Mouse (Mus musculus) cerebellum, adult 9-10 months (tissue): ENCODE measurements around the gene Tbc1d17.
"Not testable (repeated sequence)": the region's sequence is repeated elsewhere in the genome, so short reads cannot be mapped to it uniquely, and the experiment has no call there.

Source experiments
- DNase-seq: peaks from one replicate; pipeline ENCODE4 v3.0.0; 2022

Tbc1d17 gene

GRCm38 (mm10) chr7:44848561-44849415 is at the start of gene Tbc1d17, which contains the start of gene Akt1s1:
TSS of gene Tbc1d17 (minus strand) at chr7:44849079.
TSS of gene Akt1s1 (plus strand) at chr7:44848991.
- DNase-seq = peak; percentile 100

DNA sequence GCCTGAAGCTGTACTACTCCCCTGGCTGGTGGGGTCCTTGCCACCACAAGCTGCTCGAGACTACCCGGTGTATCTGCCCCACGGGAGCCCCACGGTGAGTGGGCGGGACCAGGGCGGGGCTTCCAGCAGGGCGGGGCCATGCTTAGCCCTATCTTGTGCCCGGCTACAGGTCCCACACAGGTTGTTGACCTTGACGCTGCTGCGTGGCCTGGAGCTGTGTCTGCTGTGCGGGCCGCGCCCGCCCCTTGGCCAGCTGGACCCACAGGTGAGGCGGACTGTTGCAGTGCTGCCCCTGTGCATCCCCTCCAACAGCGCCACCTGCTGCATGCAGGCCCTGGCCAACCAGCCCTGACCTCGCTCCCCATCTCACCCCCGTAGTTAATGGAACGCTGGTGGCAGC is 49.7 kb upstream of the Tbc1d17 start:
- DNase-seq = peak; percentile 68

DNA sequence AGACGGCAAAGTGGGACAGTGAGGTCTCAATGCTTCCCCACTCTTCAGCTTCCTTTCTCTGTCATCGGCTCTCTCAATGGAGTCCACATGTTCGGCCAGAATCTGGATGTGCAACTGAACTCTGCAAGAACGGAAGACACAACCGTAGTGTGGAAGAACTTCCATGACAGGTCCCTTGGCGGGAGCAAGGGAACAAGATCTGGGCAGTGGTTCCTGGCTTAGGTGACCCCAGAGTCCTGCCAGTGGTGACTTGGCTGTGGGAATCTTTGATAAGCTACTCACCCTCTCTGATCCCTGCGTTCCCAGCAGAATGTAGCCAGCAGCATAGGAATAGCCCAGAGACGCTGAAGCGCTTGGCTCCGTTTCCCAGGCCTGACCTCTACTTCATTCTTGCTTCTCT is 47.6 kb upstream of the Tbc1d17 start:
- DNase-seq = no peak

- DNase-seq = peak; percentile 95
These were observed 46.9 kb upstream of the Tbc1d17 start, which contains the start of gene Fuz for GRCm38 (mm10) chr7:44895593-44896434. TSS of gene Fuz (plus strand) at chr7:44896079.

DNA sequence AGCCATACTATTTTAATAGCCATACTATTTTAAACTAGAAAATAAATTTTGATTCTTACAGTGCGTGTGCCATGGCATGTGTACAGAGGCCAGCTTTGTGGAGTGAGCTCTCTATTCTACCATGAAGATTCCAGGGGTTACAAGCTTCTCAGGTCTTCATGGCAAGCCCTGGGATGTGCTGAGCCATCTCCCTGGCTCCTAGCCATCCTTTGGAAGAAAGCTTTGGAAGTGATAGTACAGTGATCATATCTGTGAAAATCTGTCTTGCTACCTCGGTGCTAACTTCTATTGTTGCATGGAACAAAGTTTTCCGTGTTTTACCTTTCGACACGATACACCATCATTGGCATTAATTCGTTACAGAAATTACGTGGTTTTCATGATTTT is 46.3 kb upstream of the Tbc1d17 start:
- DNase-seq = no peak

- DNase-seq = no peak
These were observed 45.3 kb upstream of the Tbc1d17 start for GRCm38 (mm10) chr7:44894175-44894574.

DNA sequence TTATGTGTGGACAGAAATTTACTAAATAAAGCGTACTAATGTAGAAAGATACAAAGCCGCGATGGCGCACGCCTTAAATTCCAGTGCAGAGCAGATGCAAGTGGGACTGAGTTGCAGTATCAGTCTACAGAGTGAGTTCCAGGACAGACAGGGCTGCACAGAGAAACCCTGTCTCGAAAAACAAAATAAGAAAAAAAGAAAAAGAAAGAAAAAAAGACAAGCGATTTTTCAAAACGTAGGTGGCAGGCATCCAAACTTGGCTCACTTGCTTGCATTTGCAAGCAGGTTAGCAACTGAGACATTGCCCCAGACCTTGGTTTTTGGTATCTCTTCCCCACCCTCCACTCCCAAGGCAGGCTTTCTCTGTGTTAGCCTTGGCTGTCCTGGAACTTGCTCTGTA is 44.3 kb upstream of the Tbc1d17 start:
- DNase-seq = no peak

DNA sequence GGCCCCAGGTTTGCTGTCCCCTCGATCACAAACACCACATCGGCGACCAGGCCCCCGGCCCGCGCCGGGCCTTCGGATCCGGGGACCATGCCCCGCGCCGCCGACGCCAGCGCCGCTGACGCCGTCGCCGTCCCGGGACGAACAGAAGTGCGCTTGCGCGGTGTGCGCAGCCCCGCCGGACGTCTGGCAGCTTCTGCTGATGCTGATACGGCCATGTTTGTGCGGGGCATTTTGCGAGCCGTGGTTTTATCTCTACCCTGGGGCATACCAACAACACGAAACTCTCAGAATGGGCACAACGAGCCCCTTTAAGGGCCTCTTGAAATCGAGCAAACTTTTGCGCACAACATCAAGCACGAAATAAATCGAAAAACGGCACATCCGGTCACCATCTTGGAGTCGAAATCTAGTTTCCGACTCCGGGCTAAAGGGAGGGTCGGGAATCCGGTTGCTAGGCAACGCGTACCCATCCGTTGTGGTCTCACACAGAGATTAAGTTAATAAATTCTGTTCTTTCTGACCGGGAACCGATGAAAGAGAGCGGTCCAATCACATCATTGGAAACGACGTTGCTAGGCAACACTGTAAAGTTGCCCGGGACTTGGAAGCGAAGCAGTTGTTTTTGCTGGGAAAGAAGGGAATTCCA is 43.5 kb upstream of the Tbc1d17 start, which contains the start of gene Med25:
Gene Med25, minus strand, starts transcription at position 437 of the 646 bp plus-strand sequence.
- peak; percentile 94 for DNase-seq

DNA sequence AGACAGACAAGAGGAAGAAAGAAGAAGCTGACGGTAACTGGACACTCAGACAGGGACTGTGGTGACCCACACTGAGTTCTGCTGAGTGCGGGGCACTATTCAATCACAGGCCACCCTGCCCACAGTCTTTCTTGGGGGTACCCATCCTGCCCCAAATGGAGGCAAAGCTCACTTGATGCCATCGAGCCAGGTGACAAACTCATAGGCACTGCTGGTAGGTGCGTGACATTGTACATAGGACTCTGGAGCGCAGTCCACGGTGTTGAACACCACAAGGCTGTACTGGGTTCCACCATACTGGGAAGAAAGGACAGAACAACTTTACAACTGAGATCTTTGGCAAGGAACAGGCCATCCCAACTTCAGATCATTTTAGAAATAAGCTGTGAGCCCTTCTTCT is 42.7 kb upstream of the Tbc1d17 start:
- DNase-seq = no peak

DNA sequence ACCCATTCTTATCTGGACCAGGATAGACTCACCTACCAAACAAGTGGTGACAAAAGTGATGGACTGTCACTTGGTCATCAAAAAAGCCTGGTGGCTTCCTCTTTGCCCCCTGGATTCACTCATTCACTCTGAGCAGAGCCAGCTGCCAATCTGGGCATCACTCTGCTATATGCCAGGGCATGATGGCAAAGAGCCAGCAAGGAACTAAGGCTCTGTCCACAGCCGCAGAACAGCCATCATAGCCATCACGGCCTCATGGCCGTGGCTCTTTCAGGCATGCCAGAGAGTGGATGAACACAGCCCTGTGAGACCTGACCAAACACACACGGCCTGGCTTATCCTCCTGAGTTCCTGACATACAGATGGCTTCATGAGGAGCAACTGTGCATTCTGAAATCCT is 41.9 kb upstream of the Tbc1d17 start:
- no peak for DNase-seq

GRCm38 (mm10) chr7:44890180-44890579 is 41.3 kb upstream of the Tbc1d17 start:
- DNase-seq = no peak

- no peak for DNase-seq
These were observed 39.6 kb upstream of the Tbc1d17 start for GRCm38 (mm10) chr7:44888256-44889105.

DNA sequence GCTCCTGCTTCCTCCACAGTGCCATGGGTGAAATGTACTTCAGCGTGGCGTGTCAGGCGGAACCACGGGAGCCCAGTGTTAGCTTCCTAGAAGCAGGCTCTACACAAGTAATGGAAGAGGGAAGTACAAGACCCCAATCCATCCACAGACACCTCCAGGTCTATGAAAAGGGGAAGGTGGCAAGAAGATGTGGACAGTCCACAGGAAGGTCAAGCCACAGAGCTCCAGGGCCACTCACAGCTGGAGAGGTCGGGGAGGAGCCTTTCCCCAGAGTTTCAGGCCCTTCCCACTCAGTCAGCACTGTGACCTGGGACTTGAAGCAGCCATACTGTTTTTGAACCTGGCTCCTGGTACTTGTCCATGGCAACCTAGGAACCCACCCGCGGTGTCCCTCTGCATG is 38.1 kb upstream of the Tbc1d17 start:
- DNase-seq = no peak

- DNase-seq = no peak
These were observed 35.8 kb upstream of the Tbc1d17 start for GRCm38 (mm10) chr7:44884637-44885036.

- no peak for DNase-seq
These were observed 34.2 kb upstream of the Tbc1d17 start for GRCm38 (mm10) chr7:44883036-44883435.

- DNase-seq = no peak
These were observed 29.0 kb upstream of the Tbc1d17 start for GRCm38 (mm10) chr7:44877833-44878232.

GRCm38 (mm10) chr7:44871774-44872173 is 22.9 kb upstream of the Tbc1d17 start:
- DNase-seq = not testable (repeated sequence)

- DNase-seq = peak; percentile 54
These were observed 22.3 kb upstream of the Tbc1d17 start for GRCm38 (mm10) chr7:44871181-44871580.

- DNase-seq = peak; percentile 70
These were observed 21.7 kb upstream of the Tbc1d17 start for GRCm38 (mm10) chr7:44870614-44871013.

DNA sequence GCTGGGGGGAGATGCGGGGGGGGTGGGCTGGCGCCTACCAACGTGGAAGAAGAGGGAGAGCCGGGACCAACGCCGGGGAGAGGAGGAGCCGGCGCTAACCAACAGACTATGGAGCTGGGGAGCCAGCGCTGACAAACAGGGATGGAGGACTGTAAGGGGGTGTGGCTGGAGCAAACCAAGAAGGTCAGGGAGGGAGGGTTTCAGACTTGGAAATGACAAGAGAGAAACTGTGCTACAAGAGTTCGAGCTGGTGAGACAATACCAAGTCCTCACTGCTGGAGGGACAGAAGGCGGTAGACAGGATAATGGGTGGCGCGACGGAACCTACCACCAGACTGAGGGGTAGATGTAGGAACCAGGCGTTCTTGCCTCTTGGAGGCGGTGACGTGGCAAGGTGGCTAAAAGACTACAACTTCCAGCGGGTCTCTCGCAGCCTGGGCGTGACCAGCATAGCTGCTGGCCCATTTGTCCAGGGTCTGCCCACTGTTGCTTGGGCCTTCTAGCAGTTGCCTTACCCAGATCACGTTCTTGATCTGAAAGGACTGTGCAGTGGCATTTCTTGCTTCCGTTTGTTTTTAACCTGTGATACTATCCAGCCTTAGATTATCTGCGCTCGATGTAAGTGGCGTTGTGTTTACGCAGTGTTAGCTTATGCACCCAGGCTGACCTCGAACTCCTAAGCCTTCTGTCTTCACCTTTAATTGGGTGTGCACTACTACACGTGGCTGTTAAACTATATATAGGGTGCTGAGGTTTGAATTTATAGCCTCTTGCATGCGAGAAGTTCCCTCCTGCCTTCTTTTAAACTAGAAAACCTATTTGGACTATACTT is 21.0 kb upstream of the Tbc1d17 start, which contains the start of gene Ptov1:
Gene Ptov1, minus strand, starts transcription at position 92 of the 832 bp plus-strand sequence.
- DNase-seq = peak; percentile 98
